Mouse (Mus musculus) A20 (cell line): Measurements from ENCODE around the gene Ankrd61.

ENCODE experiments used
- DNase-seq: peaks from one replicate; pipeline ENCODE4 v3.0.0-alpha.2; 2011; ENCODE audit warnings: low read depth, low spot score

Gene Ankrd61

DNA sequence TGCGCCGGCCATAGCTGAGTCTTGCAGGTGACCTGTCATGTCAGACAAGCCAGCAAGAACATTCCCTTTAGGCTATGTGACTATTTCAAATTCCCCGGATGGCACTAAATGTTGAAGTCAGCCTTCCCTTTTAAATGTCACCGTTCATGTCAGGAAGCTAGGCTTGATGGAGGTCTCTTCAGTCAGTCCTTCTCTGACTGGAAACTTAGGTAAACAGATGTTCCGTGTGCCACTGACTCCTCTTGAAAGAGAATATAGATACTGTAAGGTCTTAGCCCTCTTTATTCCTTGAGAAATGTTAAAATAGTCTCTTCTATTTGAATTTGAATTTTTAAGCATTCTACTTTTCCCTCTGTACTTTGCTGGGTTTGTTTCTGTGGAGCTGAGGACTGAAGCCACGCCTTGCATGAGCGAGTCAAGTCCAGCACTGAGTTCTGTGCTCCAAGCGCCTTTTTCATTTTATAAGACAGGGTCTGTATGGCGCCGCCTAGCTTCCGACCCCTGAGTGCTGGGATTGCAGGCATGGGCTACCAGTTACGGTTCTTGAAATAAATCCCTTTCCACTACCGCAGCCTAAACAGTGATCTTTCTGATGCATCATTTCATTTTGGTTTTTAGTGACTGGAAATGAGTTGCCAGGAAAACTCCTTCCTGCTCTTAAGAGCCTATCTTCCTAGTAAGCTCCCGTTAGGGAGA, at the start of gene Ankrd61:
TSS of gene Ankrd61 (minus strand) at position 51 of the 696 bp plus-strand sequence.
- no peak for DNase-seq

DNA sequence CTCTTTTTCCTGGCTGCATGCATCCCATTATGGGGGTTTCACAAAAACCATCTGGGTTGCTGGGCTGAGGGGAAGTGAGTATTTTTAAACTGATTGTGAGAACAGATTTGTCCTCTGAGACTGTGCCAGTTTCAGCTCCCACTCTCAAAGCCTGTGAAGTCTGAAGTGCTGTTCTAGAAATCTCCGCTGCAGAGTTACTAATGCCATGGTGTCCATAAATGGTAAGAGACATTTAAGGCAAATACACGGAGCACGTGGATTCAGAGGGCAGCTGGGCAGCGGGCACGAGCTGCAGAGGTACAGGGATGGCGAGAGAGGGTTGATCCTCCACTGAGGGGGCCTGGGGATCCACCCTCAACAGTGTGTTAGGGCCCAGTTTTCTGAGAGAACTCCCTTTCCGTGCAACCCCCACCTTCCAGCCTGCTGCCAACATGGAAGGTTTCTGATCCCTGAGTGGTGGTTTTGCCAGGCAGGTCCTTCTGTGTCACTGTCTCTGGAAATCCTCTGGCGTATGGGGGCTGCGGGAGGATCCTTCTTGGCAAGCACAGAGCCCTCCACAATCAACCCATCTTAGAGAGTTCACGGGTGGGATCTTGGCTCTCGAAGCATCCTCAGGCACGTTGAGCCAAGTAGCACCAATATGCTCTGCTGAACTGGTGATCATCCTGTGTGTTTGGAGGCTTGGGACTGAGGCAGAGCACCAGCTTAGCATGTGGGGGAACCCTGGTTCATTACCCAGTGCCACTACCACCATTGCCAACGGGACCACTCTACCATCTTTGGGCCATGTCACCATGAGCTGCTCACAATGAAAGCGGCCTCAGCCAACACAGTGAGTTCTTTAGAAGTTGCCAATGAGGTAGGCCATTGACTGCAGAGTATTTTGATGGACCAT, 46.0 kb upstream of the Ankrd61 start:
- DNase-seq = no peak

DNA sequence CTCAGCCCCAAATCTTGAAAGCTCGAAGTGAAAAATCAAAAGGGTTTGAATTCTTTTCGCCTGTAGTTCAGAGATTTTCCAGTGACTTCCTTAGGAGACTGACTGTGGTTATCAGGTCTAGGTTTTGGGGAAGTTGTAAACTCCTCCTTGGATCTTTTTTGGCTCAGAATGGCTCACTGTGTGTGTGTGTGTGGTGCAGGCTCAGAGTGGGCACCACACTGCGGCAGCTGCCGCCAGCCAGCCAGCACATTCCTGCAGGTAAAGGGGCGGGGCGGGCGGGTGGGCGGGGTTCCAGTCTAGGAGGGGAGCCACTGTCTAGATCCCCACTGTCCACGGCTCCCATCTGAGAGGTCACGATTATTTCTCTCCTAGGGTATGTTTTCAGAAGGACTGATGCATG, 44.1 kb upstream of the Ankrd61 start:
- DNase-seq = no peak

DNA sequence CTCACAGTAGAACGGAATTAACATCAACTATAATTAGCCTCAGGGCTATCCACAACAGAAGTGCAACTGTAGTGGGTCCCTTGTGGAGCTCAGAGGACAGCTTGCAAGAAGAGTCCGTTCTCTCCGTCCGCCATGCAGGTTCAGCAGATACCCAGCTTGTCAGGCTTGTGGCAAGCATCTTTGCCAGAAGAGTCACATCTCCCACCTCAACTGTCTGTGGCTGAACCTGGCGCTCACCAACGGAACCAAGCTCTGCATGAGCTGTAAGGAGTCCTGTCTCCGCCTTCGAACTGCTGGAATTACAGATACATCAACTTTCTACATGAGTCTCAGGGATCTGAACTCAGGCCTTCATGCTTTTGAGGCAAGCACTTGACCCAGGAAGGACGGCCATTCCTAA, 38.7 kb upstream of the Ankrd61 start:
- no peak for DNase-seq

DNA sequence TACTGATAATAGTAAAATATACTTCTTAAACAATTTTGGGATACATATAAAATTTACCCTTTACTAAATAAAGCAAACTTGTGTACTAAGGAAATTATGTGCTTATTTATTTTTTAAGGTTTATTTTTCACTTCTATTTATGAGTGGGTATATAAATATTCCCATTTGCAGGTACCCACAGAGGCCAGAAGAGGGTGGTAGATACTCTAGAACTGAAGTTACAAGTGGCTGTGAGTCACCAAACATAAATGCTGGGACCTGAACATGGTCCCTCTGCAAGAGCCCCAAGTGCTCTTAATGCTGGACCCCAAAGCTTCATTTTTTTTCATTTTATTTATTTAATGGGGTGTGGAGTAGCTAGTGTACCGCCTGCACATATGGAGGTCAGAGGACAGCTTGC, 36.4 kb upstream of the Ankrd61 start:
- DNase-seq = peak; percentile 13

DNA sequence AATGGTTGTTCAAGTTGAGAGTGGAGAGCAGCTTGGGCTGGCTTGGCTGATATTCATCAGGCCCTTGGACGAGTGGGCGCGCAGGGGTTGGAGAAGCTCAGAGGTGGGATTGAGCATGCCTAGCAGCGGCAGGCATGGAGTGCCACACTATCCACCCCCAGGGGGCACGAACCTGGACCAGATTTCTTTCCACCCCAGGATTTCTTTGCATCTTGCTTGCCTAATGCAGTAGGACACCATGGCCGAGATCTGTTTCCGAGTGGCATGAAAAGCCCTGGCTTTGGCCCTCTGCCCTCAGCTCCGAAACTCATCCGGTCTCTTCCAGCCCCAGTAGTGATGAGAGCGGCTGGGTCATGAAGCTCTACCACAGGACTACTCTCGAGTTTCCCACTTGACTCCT, 35.9 kb upstream of the Ankrd61 start:
- DNase-seq = no peak

DNA sequence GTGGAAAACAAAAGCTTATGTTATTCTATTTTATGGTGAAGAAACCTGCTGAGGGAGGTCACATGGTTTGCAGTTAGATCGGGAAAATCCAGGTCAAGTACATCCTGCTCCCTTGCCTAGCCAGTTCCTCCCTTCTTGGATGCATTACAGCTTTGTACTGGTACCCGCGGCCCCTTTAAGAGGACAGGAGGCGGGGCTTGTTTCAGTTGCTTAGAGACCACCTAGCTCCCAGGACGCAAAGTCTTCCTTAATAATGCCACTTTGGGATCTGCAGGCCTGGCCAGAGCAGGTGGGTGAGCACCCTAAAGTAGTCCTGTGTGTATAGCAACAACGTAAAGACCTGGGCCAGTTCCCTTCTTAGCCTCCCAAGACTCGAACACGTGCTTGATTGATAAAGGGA, 35.3 kb upstream of the Ankrd61 start, which contains the start of gene Rsph10b:
TSS of gene Rsph10b (plus strand) at position 205 of the 400 bp plus-strand sequence.
- no peak for DNase-seq

DNA sequence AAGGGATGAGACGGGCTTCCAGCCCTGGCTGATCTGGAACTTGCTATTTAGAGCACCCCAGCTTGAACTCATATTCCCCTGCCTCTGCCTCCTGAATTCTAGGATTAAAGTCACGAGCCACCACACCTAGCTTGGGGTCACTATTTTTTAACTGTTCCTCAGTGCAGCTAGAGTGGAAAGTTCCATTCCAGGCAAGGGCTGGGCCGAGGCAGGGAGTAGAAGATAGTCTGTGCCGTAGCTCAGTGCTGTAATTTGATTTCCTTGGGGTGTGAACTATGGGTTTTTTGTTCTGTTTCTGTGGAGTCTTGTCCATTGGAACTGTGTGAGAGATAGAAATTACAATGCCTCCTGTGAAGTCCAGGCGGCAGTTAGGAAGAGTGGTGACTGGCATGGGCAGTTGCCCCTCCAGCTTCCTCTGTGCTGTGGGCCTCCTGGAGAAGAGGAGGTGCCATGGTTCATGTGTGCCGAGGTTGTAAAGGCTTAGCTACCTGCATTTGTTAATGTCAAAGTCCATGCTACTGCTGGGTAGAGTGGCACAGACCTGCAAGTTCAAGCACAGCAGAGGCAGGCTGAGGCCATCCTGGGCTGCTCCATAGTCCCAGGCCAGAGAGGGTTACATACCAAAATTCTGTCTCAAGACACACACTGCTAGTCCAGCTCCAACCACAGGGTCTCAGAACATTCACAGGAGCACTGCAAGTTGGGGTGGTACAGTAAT, 34.5 kb upstream of the Ankrd61 start:
- no peak for DNase-seq

DNA sequence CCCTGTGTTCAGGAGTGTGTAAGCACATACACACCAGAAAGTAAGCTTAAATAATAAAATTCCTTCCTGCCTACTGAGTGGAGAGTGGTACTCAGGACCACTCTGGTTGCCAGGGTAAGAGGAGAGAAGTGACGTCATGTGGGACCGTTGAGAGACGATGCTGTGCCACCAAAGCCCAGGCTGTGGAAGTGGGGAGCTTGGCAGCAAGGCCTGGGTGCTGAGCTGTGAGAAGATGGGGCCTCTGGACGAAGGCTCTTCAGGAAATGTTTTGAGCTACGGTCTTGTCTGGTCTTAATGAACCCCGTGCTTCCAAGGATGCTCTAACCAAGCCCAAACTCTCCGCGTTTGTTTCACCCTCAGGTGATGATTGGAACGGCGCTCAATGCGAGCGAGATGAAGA, 33.2 kb upstream of the Ankrd61 start:
- DNase-seq = no peak

DNA sequence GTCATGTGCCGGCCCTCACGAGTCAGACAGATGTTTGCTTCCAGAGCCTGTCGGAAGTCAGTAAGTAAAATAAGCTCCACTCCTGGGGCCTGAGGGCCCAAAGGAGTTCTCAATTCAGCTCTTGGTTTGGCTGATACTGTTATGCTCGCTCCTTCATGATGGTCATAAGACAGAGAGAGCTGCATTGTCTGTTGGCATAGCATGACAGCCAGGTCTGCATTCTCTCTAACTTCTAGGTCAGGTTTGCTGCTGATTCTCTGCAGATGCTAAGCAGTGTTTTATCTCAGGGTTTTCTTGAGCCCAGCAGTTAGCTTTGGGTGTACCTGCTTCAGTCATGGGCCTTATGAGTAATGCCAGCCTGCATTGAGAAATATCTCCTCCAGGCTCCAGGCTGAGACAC, 31.8 kb upstream of the Ankrd61 start:
- DNase-seq = no peak

DNA sequence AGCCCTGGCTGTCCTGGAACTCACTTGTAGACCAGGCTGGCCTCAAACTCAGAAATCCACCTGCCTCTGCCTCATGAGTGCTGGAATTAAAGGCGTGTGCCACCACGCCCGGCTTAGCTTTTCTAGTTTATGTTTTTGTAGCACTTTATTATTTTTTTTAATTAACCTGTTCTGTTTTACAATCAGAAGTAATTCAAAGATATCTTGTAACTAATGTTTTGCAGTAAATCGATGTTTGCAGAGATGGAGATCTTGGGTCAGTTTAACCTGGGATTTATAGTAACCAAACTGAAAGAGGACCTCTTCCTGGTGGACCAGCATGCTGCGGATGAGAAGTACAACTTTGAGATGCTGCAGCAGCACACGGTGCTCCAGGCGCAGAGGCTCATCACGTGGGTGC, 30.4 kb upstream of the Ankrd61 start, which contains the start of gene Gm42421:
TSS of gene Gm42421 (plus strand) at position 301 of the 400 bp plus-strand sequence.
- no peak for DNase-seq

DNA sequence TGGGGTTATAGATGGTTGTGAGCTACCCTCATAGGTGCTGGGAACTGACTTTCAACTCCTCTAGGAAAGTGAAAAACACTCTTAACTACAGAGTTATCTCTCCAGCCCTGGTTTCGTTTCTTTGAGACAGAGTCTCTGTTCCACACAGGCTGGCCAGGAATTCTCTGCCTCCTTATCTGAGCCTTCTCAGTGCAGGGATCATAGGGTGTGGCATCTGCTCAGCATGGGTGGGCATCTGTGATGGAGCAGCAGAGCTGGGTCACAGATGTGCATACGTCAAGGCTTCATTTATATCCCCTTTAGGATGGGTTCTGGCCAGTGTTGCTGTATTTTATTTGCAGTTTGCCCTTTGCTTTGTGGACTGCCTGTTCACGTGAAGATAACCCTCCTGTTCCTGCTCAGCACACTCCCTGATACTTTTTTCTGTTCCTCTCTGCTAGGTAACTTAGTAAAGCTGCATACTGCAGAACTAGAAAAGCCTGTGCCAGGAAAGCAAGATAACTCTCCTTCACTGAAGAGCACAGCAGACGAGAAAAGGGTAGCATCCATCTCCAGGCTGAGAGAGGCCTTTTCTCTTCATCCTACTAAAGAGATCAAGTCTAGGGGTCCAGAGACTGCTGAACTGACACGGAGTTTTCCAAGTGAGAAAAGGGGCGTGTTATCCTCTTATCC, 27.4 kb upstream of the Ankrd61 start:
- DNase-seq = no peak

DNA sequence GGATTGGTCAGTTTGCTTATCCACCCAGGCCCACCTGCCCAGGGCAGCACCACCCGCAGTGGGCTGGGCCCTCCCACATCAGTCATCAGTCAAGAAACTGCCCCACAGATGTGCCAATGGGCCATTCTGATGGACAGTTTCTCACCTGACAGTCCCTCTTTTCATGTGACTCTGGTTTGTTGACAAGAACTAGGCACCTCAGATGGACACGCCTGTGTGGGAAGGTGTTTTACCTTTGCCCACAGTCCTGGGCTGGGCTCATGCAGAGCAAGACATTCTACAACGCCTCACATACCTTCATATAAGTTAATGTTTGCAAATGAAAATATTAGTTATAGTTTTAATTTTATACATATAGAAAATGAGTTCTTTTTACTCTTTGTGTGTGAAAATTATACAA, 20.6 kb upstream of the Ankrd61 start:
- no peak for DNase-seq

DNA sequence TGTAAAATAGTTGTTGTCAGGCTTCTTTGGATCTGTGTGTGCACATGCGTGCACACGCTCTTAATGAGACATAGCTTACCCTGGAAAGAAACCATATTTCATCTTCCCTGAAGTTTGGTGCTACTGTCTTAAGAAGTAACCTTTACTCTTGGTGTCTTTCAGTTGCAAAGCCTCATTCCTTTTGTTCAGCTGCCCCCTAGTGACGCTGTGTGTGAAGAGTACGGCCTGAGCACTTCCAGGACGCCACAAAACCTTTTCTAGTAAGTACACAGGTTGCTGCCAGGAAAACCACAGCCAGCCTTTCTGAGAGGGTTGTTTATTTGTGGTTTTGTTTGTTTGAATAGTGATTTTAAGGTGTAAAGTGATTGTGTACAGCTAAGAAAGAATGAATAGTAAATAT, 19.9 kb upstream of the Ankrd61 start:
- peak; percentile 58 for DNase-seq

DNA sequence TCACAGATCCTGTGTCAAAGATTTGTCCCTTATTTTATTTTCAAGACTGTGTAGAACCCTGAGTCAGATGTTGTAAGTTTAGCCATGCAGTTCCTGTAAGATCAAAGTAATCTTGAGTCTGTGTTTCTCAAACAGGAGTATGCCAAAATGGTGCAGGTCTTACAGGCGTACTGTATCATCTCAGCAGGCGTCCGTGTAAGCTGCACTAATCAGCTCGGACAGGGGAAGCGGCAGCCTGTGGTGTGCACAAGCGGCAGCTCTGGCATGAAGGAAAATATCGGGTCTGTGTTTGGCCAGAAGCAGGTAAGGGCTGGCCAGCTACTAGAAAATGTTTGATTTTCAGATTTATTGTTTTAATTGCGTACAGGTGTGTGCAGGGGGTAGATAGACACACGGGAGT, 18.7 kb upstream of the Ankrd61 start:
- DNase-seq = no peak

DNA sequence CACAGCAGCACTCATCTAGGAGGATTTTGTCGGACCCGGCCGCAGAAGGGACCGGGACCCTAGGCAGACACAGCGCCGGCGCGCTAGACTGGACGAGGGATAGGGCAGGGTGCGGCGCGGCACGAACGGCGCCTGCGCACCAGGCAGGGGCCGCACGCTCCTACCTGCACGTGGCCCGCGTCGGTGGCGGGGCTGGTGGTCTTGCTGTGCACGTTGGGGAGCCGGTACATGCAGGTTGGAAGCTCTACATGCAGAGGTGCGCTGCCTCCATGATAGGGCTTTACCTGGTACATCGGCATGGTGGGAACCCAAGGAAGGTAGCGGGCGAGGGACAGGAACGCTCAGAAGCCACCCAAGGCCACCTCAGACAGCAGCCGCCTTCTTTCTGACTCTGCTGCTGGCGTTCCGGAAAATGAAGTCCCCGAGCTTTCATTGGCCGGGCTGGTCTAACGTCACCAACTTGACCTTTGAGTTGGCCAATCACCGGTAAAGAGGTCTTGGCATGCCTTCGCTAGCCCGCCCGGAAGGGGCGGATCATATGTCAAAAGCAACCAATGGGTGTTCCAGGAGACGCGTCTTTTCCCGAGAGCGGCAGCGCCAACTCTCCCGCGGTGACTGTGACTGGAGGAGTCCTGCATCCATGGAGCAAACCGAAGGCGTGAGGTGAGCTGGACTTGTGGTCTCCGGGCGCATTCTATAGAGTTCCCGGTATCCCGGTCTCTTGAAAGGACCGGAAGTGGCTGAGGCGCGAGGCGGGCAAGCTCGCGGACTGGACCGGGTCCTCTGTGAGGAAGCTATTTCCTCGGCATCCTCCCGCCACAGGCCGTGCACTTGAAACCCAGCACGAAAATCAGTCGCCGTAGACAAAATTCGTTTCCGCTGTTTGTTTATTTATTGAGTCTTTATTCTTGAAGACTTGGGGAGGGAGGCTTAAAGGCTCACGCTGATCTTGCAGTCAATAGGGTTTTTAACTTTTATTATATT, 12.2 kb upstream of the Ankrd61 start, which contains the start of the genes Aimp2 and Pms2:
TSS of gene Aimp2 (minus strand) at position 431 of the 984 bp plus-strand sequence.
TSS of gene Pms2 (plus strand) at position 548 of the 984 bp plus-strand sequence.
- peak; percentile 98 for DNase-seq

DNA sequence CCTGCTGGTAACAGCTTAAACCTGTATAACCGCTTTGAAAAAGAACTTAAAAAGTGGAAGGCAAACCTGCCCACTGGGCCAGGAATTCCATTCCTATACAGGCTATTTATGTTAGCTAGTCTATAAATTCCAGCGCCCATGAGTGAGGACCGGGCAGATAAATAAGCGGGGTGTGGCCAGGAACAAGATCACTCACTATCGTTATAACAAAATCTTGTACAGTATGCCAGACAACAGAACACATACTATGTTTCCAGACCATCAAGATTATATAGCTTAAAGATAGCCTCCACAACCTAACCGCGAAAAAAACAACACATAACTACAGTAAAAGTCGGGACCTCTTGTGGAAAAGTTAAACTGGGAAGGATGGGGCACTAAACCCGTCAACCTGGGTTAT, 11.4 kb upstream of the Ankrd61 start:
- DNase-seq = no peak

DNA sequence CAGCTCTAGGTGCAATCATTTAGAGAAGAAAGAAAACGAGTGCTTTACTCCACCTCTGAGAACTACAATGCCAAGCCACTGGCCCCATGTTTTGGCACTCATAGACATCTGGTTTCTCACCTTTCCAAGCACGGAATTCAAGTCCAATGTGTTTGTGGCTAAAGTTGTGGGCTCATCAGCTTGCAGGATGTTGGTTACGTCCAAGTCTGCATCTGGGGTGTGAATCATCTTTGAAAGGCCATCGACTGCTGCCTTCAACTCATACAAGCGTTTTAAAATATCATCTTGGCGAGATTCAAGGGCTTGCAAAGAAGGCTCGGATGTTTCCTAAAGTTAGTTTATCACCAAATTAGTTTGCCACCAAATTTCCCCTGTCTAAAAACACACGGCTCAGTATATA, 8.9 kb upstream of the Ankrd61 start:
- DNase-seq = no peak

DNA sequence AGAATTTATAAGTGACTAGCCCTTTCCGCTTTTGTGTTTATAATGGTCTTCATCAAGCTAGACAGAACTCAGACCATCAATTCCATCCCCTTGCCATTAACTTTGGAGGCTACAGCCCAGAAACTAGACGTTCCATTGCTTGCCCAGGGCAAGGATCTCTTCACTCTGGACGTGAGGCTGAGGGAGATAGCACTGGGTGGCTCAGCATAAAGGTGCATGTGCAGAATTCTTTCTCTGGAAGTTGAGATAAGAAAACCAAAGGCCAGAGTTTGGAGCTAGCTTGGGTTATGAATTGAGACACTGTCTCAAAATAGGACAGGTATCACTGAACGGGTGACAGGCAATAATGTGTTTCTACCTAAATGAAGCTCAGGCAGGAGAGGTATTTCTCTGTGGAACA, 6.3 kb upstream of the Ankrd61 start:
- DNase-seq = no peak

DNA sequence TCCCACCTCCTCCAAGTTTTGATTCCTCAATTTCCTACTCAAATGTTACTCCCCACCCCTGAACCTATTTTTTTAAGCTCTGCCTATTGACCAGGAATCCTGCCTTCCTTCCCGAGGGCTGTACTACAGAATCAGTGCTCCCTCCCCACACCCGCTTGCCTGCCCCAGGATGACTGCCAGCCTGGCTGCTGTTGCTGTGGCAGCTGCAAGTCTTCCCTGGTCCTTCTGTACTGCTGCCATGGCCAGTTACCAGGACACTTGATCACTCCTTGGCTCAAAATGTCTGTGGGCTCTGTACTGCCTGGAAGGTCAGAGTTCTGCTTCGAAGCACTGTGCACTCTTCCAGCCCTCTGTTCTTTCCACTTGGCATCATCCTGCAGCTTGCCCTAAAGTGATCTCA, 4.6 kb upstream of the Ankrd61 start:
- DNase-seq = no peak
